Mouse (Mus musculus): ENCODE results near the gene Tmco3. TPM values are rescaled to one million over a fixed set of nuclear protein-coding genes. Genes with fewer than 3 reads are reported as not detected.

Tmco3 gene
- polyA plus RNA-seq, 1 experiment from 2014 or later: 50.6 TPM

- no peak for ATAC-seq
- no peak overlapping the region for H3K4me3 ChIP-seq (ENCODE audit: low read length)
- H3K4me1 ChIP-seq (ENCODE audit: control insufficient read depth, insufficient read depth, low read depth, low read length): no peaks in the 10 kb centered on the region
- peaks cover 34% of the 10 kb centered on the region for H3K36me3 ChIP-seq (ENCODE audit: control insufficient read depth, insufficient read depth, low read length)
- H3K4me2 ChIP-seq (ENCODE audit: low read length): no peak overlapping the region
- no peaks in the 10 kb centered on the region for H3K27me3 ChIP-seq (replicated peaks; ENCODE audit: control insufficient read depth, insufficient read depth, low read length)
- no peak overlapping the region for H3K27ac ChIP-seq (ENCODE audit: low read depth, low read length)
- H3K9ac ChIP-seq (ENCODE audit: low read depth, low read length): no peak overlapping the region
- 88% methylated on average over 5 of the region's 5 CpGs for WGBS
- H3K9me3 ChIP-seq (ENCODE audit: control insufficient read depth, low read length): no peaks in the 10 kb centered on the region
These were observed 63.6 kb downstream of the Tmco3 start for GRCm38 (mm10) chr8:13351593-13351992.

- 88% methylated on average over 8 of the region's 8 CpGs for WGBS
- ATAC-seq: no peak
- Histone ChIP-seq H3K9ac (ENCODE audit: low read depth, low read length) (no peak overlapping the region), H3K9me3 (ENCODE audit: control insufficient read depth, low read length) (no peaks in the 10 kb centered on the region), H3K36me3 (ENCODE audit: control insufficient read depth, insufficient read depth, low read length) (peaks cover 32% of the 10 kb centered on the region), H3K4me3 (ENCODE audit: low read length) (no peak overlapping the region), H3K27me3 (replicated peaks; ENCODE audit: control insufficient read depth, insufficient read depth, low read length) (no peaks in the 10 kb centered on the region), H3K27ac (ENCODE audit: low read depth, low read length) (no peak overlapping the region), H3K4me1 (ENCODE audit: control insufficient read depth, insufficient read depth, low read depth, low read length) (no peaks in the 10 kb centered on the region), H3K4me2 (ENCODE audit: low read length) (no peak overlapping the region)
These were observed 64.6 kb downstream of the Tmco3 start for GRCm38 (mm10) chr8:13352601-13353000.

- Histone ChIP-seq H3K36me3 (ENCODE audit: control insufficient read depth, insufficient read depth, low read length) (peaks cover 36% of the 10 kb centered on the region), H3K4me1 (ENCODE audit: control insufficient read depth, insufficient read depth, low read depth, low read length) (no peaks in the 10 kb centered on the region), H3K27ac (ENCODE audit: low read depth, low read length) (no peak overlapping the region), H3K9me3 (ENCODE audit: control insufficient read depth, low read length) (no peaks in the 10 kb centered on the region), H3K9ac (ENCODE audit: low read depth, low read length) (no peak overlapping the region), H3K4me2 (ENCODE audit: low read length) (no peak overlapping the region), H3K4me3 (ENCODE audit: low read length) (no peak overlapping the region), H3K27me3 (replicated peaks; ENCODE audit: control insufficient read depth, insufficient read depth, low read length) (no peaks in the 10 kb centered on the region)
- 85% methylated on average over 9 of the region's 9 CpGs for WGBS
- no peak for ATAC-seq
These were observed 65.3 kb downstream of the Tmco3 start for GRCm38 (mm10) chr8:13353155-13353833.

GRCm38 (mm10) chr8:13353883-13354282 lies 65.9 kb downstream of the Tmco3 start:
- Histone ChIP-seq H3K27ac (ENCODE audit: low read depth, low read length) (no peak overlapping the region), H3K9ac (ENCODE audit: low read depth, low read length) (no peak overlapping the region), H3K9me3 (ENCODE audit: control insufficient read depth, low read length) (no peaks in the 10 kb centered on the region), H3K36me3 (ENCODE audit: control insufficient read depth, insufficient read depth, low read length) (peaks cover 41% of the 10 kb centered on the region), H3K4me2 (ENCODE audit: low read length) (no peak overlapping the region), H3K27me3 (replicated peaks; ENCODE audit: control insufficient read depth, insufficient read depth, low read length) (no peaks in the 10 kb centered on the region), H3K4me1 (ENCODE audit: control insufficient read depth, insufficient read depth, low read depth, low read length) (no peaks in the 10 kb centered on the region), H3K4me3 (ENCODE audit: low read length) (no peak overlapping the region)
- no peak for ATAC-seq
- WGBS: 87% methylated on average over 4 of the region's 4 CpGs

- H3K27ac ChIP-seq (ENCODE audit: low read depth, low read length): no peak overlapping the region
- WGBS: 92% methylated on average over 6 of the region's 6 CpGs
- H3K4me2 ChIP-seq (ENCODE audit: low read length): no peak overlapping the region
- H3K9me3 ChIP-seq (ENCODE audit: control insufficient read depth, low read length): no peaks in the 10 kb centered on the region
- ATAC-seq: no peak
- no peak overlapping the region for H3K9ac ChIP-seq (ENCODE audit: low read depth, low read length)
- H3K36me3 ChIP-seq (ENCODE audit: control insufficient read depth, insufficient read depth, low read length): peaks cover 50% of the 10 kb centered on the region
- no peaks in the 10 kb centered on the region for H3K27me3 ChIP-seq (replicated peaks; ENCODE audit: control insufficient read depth, insufficient read depth, low read length)
- no peaks in the 10 kb centered on the region for H3K4me1 ChIP-seq (ENCODE audit: control insufficient read depth, insufficient read depth, low read depth, low read length)
- no peak overlapping the region for H3K4me3 ChIP-seq (ENCODE audit: low read length)
These were observed 68.2 kb downstream of the Tmco3 start for GRCm38 (mm10) chr8:13356221-13356620.

GRCm38 (mm10) chr8:13356681-13357080 lies 68.7 kb downstream of the Tmco3 start:
- H3K4me1 ChIP-seq (ENCODE audit: control insufficient read depth, insufficient read depth, low read depth, low read length): no peaks in the 10 kb centered on the region
- peaks cover 53% of the 10 kb centered on the region for H3K36me3 ChIP-seq (ENCODE audit: control insufficient read depth, insufficient read depth, low read length)
- H3K4me2 ChIP-seq (ENCODE audit: low read length): no peak overlapping the region
- H3K27me3 ChIP-seq (replicated peaks; ENCODE audit: control insufficient read depth, insufficient read depth, low read length): no peaks in the 10 kb centered on the region
- no peak overlapping the region for H3K9ac ChIP-seq (ENCODE audit: low read depth, low read length)
- no peak overlapping the region for H3K27ac ChIP-seq (ENCODE audit: low read depth, low read length)
- H3K9me3 ChIP-seq (ENCODE audit: control insufficient read depth, low read length): no peaks in the 10 kb centered on the region
- ATAC-seq: no peak
- 81% methylated on average over 10 of the region's 10 CpGs for WGBS
- H3K4me3 ChIP-seq (ENCODE audit: low read length): no peak overlapping the region

- WGBS: 94% methylated on average over 7 of the region's 7 CpGs
- no peaks in the 10 kb centered on the region for H3K4me1 ChIP-seq (ENCODE audit: control insufficient read depth, insufficient read depth, low read depth, low read length)
- no peak overlapping the region for H3K4me2 ChIP-seq (ENCODE audit: low read length)
- H3K27me3 ChIP-seq (replicated peaks; ENCODE audit: control insufficient read depth, insufficient read depth, low read length): no peaks in the 10 kb centered on the region
- H3K4me3 ChIP-seq (ENCODE audit: low read length): no peak overlapping the region
- no peak overlapping the region for H3K9ac ChIP-seq (ENCODE audit: low read depth, low read length)
- H3K36me3 ChIP-seq (ENCODE audit: control insufficient read depth, insufficient read depth, low read length): peaks cover 53% of the 10 kb centered on the region
- H3K9me3 ChIP-seq (ENCODE audit: control insufficient read depth, low read length): no peaks in the 10 kb centered on the region
- no peak overlapping the region for H3K27ac ChIP-seq (ENCODE audit: low read depth, low read length)
- no peak for ATAC-seq
These were observed 72.2 kb downstream of the Tmco3 start for GRCm38 (mm10) chr8:13360213-13360612.

- H3K27ac ChIP-seq (ENCODE audit: low read depth, low read length): no peak overlapping the region
- 96% methylated on average over 6 of the region's 6 CpGs for WGBS
- no peak overlapping the region for H3K4me2 ChIP-seq (ENCODE audit: low read length)
- H3K4me3 ChIP-seq (ENCODE audit: low read length): no peak overlapping the region
- peaks cover 46% of the 10 kb centered on the region for H3K36me3 ChIP-seq (ENCODE audit: control insufficient read depth, insufficient read depth, low read length)
- no peaks in the 10 kb centered on the region for H3K4me1 ChIP-seq (ENCODE audit: control insufficient read depth, insufficient read depth, low read depth, low read length)
- no peaks in the 10 kb centered on the region for H3K9me3 ChIP-seq (ENCODE audit: control insufficient read depth, low read length)
- no peaks in the 10 kb centered on the region for H3K27me3 ChIP-seq (replicated peaks; ENCODE audit: control insufficient read depth, insufficient read depth, low read length)
- no peak overlapping the region for H3K9ac ChIP-seq (ENCODE audit: low read depth, low read length)
- ATAC-seq: no peak
These were observed 73.9 kb downstream of the Tmco3 start for GRCm38 (mm10) chr8:13361865-13362264.
